Mouse (Mus musculus) G1E (cell line): ENCODE measurements around the gene Gpcpd1. TPM values are rescaled to one million over a fixed set of nuclear protein-coding genes. Genes with fewer than 3 reads are reported as not detected.

ENCODE experiments used
- ATAC-seq: 2 replicates; pipeline ENCODE4 v1.8.0; 2016; ENCODE audit warnings: mild to moderate bottlenecking; ENCODE audit not compliant: insufficient number of reproducible peaks, poor library complexity, low FRiP score, severe bottlenecking; ENCODE audit errors: extremely low read depth
- DNase-seq: peaks from one replicate; pipeline ENCODE4 v3.0.0; 2012; ENCODE audit warnings: low spot score
- H3K27me3 ChIP-seq: 2 replicates; pipeline ENCODE4 v1.6.1; 2012; ENCODE audit warnings: mild to moderate bottlenecking, low read length, inconsistent platforms; ENCODE audit not compliant: insufficient read depth
- H3K36me3 ChIP-seq: replicated peaks from 2 replicates; pipeline ENCODE3; 2012; ENCODE audit warnings: mild to moderate bottlenecking, inconsistent platforms
- H3K4me1 ChIP-seq: 2 replicates; pipeline ENCODE4 v1.6.1; 2012; ENCODE audit warnings: low read depth, low read length, inconsistent platforms, mixed read lengths; ENCODE audit not compliant: insufficient read depth
- H3K4me3 ChIP-seq: 2 replicates; pipeline ENCODE4 v1.5.1; 2012; ENCODE audit warnings: low read depth, mild to moderate bottlenecking, inconsistent platforms, low read length, moderate library complexity, mixed read lengths
- H3K9me3 ChIP-seq: replicated peaks from 2 replicates; pipeline ENCODE4 v1.6.1; 2012; ENCODE audit warnings: inconsistent platforms
- CTCF ChIP-seq: IDR thresholded peaks from 2 replicates; pipeline ENCODE4 v1.5.1; 2012; ENCODE audit warnings: low read depth, low read length, inconsistent platforms, mixed read lengths
- GATA1 ChIP-seq: IDR thresholded peaks from 2 replicates; pipeline ENCODE4 v1.6.1; 2012; ENCODE audit warnings: borderline replicate concordance, low read length, inconsistent platforms, mixed read lengths
- GATA2 ChIP-seq: IDR thresholded peaks from 2 replicates; pipeline ENCODE4 v1.6.1; 2012; ENCODE audit warnings: low read depth, low read length, inconsistent platforms, borderline replicate concordance
- POLR2AphosphoS5 ChIP-seq: IDR thresholded peaks from 2 replicates; pipeline ENCODE4 v1.6.1; 2012; ENCODE audit warnings: low read depth, low read length, inconsistent platforms; ENCODE audit not compliant: insufficient replicate concordance
- TAL1 ChIP-seq: conservative IDR thresholded peaks from 2 replicates; pipeline ENCODE4 v1.6.1; 2012; ENCODE audit warnings: low read depth, low read length, inconsistent platforms, mixed read lengths
- polyA plus RNA-seq: library from polyadenylated mRNA; stranded (reverse); fragments of >175 nt; gene quantifications from 2 replicates; pipeline ENCODE4 v1.2.3, GENCODE M21; 2012
- total RNA-seq, 2 experiments: library from RNA; stranded (forward) in 1 of 2; stranded (reverse) in 1 of 2; fragments of 200-1000 nt in 1 of 2; fragments of >200 nt in 1 of 2; fragmentation: Nextera tagmentation in 1 of 2; gene quantifications; 2 replicates each; pipeline ENCODE4 v1.2.3; 2014 to 2017

Gpcpd1 gene
- total RNA-seq (2014; fragmentation: Nextera tagmentation) (111 and 154 TPM in 2 replicates), total RNA-seq (2017) (37.4 and 47.9 TPM in 2 replicates), polyA plus RNA-seq (14.6 and 21.7 TPM in 2 replicates)

DNA sequence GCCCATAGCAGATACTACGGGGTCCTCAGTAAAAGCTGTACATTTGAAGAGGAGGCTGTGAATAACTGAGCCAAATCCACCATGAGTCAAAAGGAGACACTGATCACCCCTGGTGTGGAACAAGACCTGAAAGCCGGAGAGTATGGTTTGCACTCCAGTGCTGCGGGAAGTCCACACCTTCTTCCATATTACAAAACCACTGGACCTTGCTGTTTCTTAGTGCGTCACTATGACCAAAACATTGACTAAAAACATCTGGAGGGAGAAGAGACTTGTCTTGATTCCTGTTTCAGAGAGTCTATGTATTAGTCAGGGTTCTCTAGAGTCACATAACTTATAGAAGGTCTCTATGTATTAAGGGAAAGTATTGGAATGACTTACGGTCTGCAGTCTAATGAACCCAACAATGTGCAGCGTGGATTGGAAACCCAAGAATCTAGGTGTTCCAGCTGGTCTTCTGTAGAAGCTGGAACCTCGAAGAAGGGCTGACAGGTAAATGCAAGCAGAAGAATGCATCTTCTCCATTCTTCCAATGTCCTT is at the start of gene Gpcpd1:
Gpcpd1 (minus strand) TSS at position 490 of the 540 bp plus-strand sequence.
- Histone ChIP-seq H3K4me1 (peaks cover 24% of the 10 kb centered on the region), H3K36me3 (no peaks in the 10 kb centered on the region), H3K27me3 (peaks cover 7% of the 10 kb centered on the region), H3K9me3 (no peaks in the 10 kb centered on the region), H3K4me3 (no peak within 1 kb of the TSS)
- DNase-seq = no peak
- TF ChIP-seq TAL1 (no peak), GATA2 (no peak), GATA1 (no peak), POLR2AphosphoS5 (no peak), CTCF (no peak)
- no peak for ATAC-seq

DNA sequence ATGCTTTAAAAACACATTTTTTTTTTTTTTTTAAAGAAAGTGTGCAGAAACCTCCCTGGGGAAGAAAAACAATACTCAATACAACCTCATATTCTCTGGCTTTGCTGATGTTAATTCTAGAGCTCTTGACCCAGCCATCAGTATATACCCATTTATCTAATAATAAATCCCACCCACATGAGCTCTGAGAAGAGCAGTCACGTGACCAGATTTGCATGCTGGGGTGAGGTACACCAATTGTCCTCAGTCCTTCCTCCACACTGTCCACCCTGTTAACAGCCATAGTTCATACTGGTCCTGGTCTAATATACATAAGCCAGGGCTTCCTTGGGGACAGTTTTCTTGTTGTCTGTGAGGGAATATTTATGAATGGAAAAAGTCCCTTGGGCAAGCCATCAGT is 49.0 kb upstream of the Gpcpd1 start:
- Histone ChIP-seq H3K27me3 (peaks cover 17% of the 10 kb centered on the region; the same call in 1 of the 2 replicates), H3K4me1 (no peaks in the 10 kb centered on the region), H3K9me3 (no peaks in the 10 kb centered on the region), H3K36me3 (no peaks in the 10 kb centered on the region), H3K4me3 (no peak overlapping the region)
- no peak for DNase-seq
- no peak for ATAC-seq
- TF ChIP-seq POLR2AphosphoS5 (no peak), GATA1 (no peak), GATA2 (no peak)

DNA sequence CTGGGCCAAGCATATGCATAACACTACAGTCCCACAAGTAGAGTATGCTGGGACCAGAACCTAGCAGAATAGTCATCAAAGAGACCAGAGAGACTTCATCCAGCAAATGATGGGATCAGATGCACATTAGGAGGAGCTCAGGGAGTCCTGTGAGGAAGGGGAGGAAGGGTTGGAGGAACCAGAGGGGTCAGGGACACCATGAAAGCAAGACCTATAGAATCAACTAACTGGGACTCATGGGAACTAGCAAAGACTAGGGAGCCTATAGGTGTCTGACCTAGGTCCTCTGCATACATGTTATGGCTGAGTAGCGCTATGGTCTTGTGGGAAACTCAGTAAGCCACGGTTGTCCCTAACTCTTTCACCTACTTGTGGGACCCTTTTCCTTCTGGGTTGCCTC is 41.1 kb upstream of the Gpcpd1 start:
- no peaks in the 10 kb centered on the region for H3K4me1 ChIP-seq
- TF ChIP-seq CTCF = no peak
- no peak for TF ChIP-seq GATA2
- TF ChIP-seq POLR2AphosphoS5 = no peak
- no peak for TF ChIP-seq TAL1
- no peak for TF ChIP-seq GATA1
- no peak for ATAC-seq

DNA sequence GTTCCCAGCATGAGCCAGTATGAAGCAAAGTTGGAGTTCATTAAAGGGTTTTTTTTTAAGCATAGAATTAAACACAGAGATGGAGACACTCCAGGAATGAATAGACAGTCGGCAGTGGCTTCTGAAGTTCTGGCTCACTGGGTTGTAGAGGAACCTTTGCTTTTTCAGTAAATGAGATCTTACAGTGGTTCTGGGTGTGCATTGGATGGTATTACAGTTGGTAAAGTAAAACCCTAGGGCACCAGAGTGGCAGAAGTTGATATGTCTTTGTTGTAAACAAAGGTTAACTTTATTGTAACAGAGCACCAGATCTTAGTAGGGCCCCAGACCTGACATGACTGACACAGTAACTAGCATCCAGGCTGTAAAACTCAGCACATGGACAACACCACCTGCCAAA is 35.6 kb upstream of the Gpcpd1 start:
- ATAC-seq = no peak
- DNase-seq = no peak
- Histone ChIP-seq H3K4me3 (no peak overlapping the region), H3K9me3 (no peaks in the 10 kb centered on the region), H3K27me3 (peaks cover 17% of the 10 kb centered on the region), H3K36me3 (no peaks in the 10 kb centered on the region), H3K4me1 (no peaks in the 10 kb centered on the region)
- TF ChIP-seq GATA2 (no peak), CTCF (no peak), GATA1 (no peak)

More for the DNA sequence above, 41.1 kb upstream of the Gpcpd1 start:
- H3K36me3 ChIP-seq = no peaks in the 10 kb centered on the region
- H3K4me3 ChIP-seq = no peak overlapping the region
- peaks cover 4% of the 10 kb centered on the region; the same call in 1 of the 2 replicates for H3K27me3 ChIP-seq
- no peak for DNase-seq
- H3K9me3 ChIP-seq = no peaks in the 10 kb centered on the region

DNA sequence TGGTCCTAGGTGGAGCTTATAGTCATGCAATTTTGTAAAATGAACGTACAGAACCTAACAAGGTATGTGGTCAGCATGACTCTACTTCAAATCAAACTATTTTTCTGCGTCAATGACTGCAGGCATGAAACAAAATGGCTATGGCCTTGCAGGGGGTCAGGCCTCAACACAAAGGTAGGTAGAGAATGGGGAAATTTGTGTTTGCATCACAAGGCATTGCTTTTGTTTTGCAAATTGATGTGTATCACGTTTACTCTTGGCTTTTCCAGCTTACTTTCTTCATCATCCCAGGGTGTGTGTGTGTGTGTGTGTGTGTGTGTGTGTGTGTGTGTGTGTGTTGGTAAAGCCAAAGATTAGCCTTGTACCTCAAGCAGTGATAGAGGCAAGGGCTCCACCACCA is 30.2 kb upstream of the Gpcpd1 start:
- no peaks in the 10 kb centered on the region for H3K9me3 ChIP-seq
- TF ChIP-seq GATA2 (no peak), CTCF (no peak), TAL1 (no peak), GATA1 (no peak), POLR2AphosphoS5 (no peak)
- H3K27me3 ChIP-seq = peaks cover 12% of the 10 kb centered on the region
- no peak for DNase-seq
- H3K4me3 ChIP-seq = no peak overlapping the region
- ATAC-seq = no peak
- H3K36me3 ChIP-seq = no peaks in the 10 kb centered on the region
- H3K4me1 ChIP-seq = peaks cover 4% of the 10 kb centered on the region; the same call in 1 of the 2 replicates

DNA sequence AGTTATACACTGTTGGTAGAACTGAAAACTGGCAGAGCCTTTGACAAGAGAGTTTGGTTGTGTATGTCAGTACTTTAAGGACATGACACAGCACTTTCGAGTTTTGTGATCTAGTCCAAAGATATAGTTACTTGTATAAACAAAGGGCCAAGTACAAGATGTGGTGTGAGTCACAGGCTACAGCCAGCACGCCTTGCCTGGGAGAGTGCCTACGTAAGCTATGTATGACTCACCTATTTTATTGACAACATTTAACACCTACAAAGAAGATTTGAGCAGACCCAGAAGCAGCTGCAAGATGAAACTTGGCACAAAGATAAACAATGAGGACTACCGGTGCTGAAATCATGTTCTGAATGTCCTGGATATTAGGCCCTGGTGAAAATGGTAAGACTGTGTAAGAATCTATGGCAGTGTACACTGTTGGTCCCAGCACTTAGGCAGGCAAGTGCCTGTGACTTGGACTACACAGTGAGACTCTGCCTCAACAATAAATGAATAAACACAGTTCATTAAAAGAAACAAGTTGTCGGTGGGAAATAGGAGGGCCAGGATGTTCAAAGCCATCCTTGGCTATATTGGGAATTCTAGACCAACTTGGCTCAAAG is 26.2 kb upstream of the Gpcpd1 start:
- Histone ChIP-seq H3K4me1 (peaks cover 4% of the 10 kb centered on the region; the same call in 1 of the 2 replicates), H3K4me3 (no peak overlapping the region), H3K36me3 (no peaks in the 10 kb centered on the region), H3K9me3 (peaks cover 3% of the 10 kb centered on the region; the same call in 1 of the 2 replicates), H3K27me3 (peaks cover 2% of the 10 kb centered on the region)
- DNase-seq = no peak
- no peak for TF ChIP-seq GATA2
- no peak for TF ChIP-seq TAL1
- TF ChIP-seq GATA1 = no peak
- TF ChIP-seq POLR2AphosphoS5 = no peak
- ATAC-seq = peak; percentile 93
